Mouse (Mus musculus): ENCODE measurements around the gene AL732309.1. TPM values are rescaled to one million over a fixed set of nuclear protein-coding genes. Genes with fewer than 3 reads are reported as not detected.
A peak's percentile ranks its signal among the peaks of the same experiment; 100 is the strongest.

The AL732309.1 gene
- polyA plus RNA-seq, 1 experiment, result not detected

GRCm38 (mm10) chr2:25252331-25252730, 5.7 kb upstream of the AL732309.1 start:
- H3K9ac ChIP-seq (ENCODE audit: low read depth, poor library complexity, severe bottlenecking), result no peak overlapping the region
- peaks cover 19% of the 10 kb centered on the region for H3K36me3 ChIP-seq (ENCODE audit: control insufficient read depth, insufficient read depth, low read length, poor library complexity, severe bottlenecking)
- no peaks in the 10 kb centered on the region for H3K27me3 ChIP-seq (ENCODE audit: control insufficient read depth, insufficient read depth, low read length, poor library complexity, severe bottlenecking)
- no peaks in the 10 kb centered on the region for H3K4me1 ChIP-seq (ENCODE audit: control insufficient read depth, insufficient read depth, low read length)
- TF ChIP-seq CTCF (IDR thresholded peaks at IDR 0.05; ENCODE audit: low read depth, low read length), result peak; percentile 52
- no peak for TF ChIP-seq EP300 (IDR thresholded peaks at IDR 0.05; ENCODE audit: insufficient read depth, low read depth, low read length)
- H3K4me3 ChIP-seq (ENCODE audit: low read depth, low read length), result no peak overlapping the region
- no peaks in the 10 kb centered on the region for H3K9me3 ChIP-seq (replicated peaks; ENCODE audit: control insufficient read depth, insufficient read depth, low read length, poor library complexity, severe bottlenecking)
- no peak overlapping the region for H3K27ac ChIP-seq (ENCODE audit: insufficient read depth, low read length)

GRCm38 (mm10) chr2:25244144-25244543, 2.5 kb downstream of the AL732309.1 start:
- H3K27me3 ChIP-seq (ENCODE audit: control insufficient read depth, insufficient read depth, low read length, poor library complexity, severe bottlenecking), result no peaks in the 10 kb centered on the region
- TF ChIP-seq EP300 (IDR thresholded peaks at IDR 0.05; ENCODE audit: insufficient read depth, low read depth, low read length) (no peak), POLR2A (IDR thresholded peaks at IDR 0.05; ENCODE audit: insufficient read depth, low read length) (no peak), CTCF (IDR thresholded peaks at IDR 0.05; ENCODE audit: low read depth, low read length) (no peak)

GRCm38 (mm10) chr2:25243342-25243741, 3.3 kb downstream of the AL732309.1 start:
- TF ChIP-seq POLR2A (IDR thresholded peaks at IDR 0.05; ENCODE audit: insufficient read depth, low read length), result no peak
- peaks cover 4% of the 10 kb centered on the region for H3K4me1 ChIP-seq (ENCODE audit: control insufficient read depth, insufficient read depth, low read length)
- 0 out of 2 replicates have a peak, but pooled peaks cover 5% of the 10 kb centered on the region for H3K36me3 ChIP-seq (ENCODE audit: control insufficient read depth, insufficient read depth, low read length, poor library complexity, severe bottlenecking)
- H3K9ac ChIP-seq (ENCODE audit: low read depth, poor library complexity, severe bottlenecking), result no peak overlapping the region
- no peak overlapping the region for H3K27ac ChIP-seq (ENCODE audit: insufficient read depth, low read length)
- H3K27me3 ChIP-seq (ENCODE audit: control insufficient read depth, insufficient read depth, low read length, poor library complexity, severe bottlenecking), result no peaks in the 10 kb centered on the region
- no peaks in the 10 kb centered on the region for H3K9me3 ChIP-seq (replicated peaks; ENCODE audit: control insufficient read depth, insufficient read depth, low read length, poor library complexity, severe bottlenecking)
- H3K4me3 ChIP-seq (ENCODE audit: low read depth, low read length), result no peak overlapping the region

More at GRCm38 (mm10) chr2:25244144-25244543, 2.5 kb downstream of the AL732309.1 start:
- Histone ChIP-seq H3K9ac (ENCODE audit: low read depth, poor library complexity, severe bottlenecking) (no peak overlapping the region), H3K4me3 (ENCODE audit: low read depth, low read length) (no peak overlapping the region), H3K36me3 (ENCODE audit: control insufficient read depth, insufficient read depth, low read length, poor library complexity, severe bottlenecking) (0 out of 2 replicates have a peak, but pooled peaks cover 5% of the 10 kb centered on the region), H3K9me3 (replicated peaks; ENCODE audit: control insufficient read depth, insufficient read depth, low read length, poor library complexity, severe bottlenecking) (no peaks in the 10 kb centered on the region), H3K27ac (ENCODE audit: insufficient read depth, low read length) (no peak overlapping the region), H3K4me1 (ENCODE audit: control insufficient read depth, insufficient read depth, low read length) (peaks cover 4% of the 10 kb centered on the region)

GRCm38 (mm10) chr2:25242101-25242506, 4.6 kb downstream of the AL732309.1 start, which contains the start of the genes Rnf208 and Cysrt1:
Rnf208 (plus strand) TSS chr2:25242255.
Cysrt1 (minus strand) TSS chr2:25242452.
- TF ChIP-seq CTCF (IDR thresholded peaks at IDR 0.05; ENCODE audit: low read depth, low read length) (no peak), POLR2A (IDR thresholded peaks at IDR 0.05; ENCODE audit: insufficient read depth, low read length) (no peak), EP300 (IDR thresholded peaks at IDR 0.05; ENCODE audit: insufficient read depth, low read depth, low read length) (no peak)
- no peaks in the 10 kb centered on the region for H3K9me3 ChIP-seq (replicated peaks; ENCODE audit: control insufficient read depth, insufficient read depth, low read length, poor library complexity, severe bottlenecking)
- H3K27me3 ChIP-seq (ENCODE audit: control insufficient read depth, insufficient read depth, low read length, poor library complexity, severe bottlenecking), result no peaks in the 10 kb centered on the region
- no peaks in the 10 kb centered on the region for H3K36me3 ChIP-seq (ENCODE audit: control insufficient read depth, insufficient read depth, low read length, poor library complexity, severe bottlenecking)
- peak within 1 kb of the TSS; percentile 71 for H3K4me3 ChIP-seq (ENCODE audit: low read depth, low read length)
- peak within 1 kb of the TSS; percentile 81 for H3K9ac ChIP-seq (ENCODE audit: low read depth, poor library complexity, severe bottlenecking)
- peak within 1 kb of the TSS; percentile 14 for H3K27ac ChIP-seq (ENCODE audit: insufficient read depth, low read length)
- peaks cover 11% of the 10 kb centered on the region for H3K4me1 ChIP-seq (ENCODE audit: control insufficient read depth, insufficient read depth, low read length)

GRCm38 (mm10) chr2:25241438-25241775, 5.3 kb downstream of the AL732309.1 start:
- no peaks in the 10 kb centered on the region for H3K27me3 ChIP-seq (ENCODE audit: control insufficient read depth, insufficient read depth, low read length, poor library complexity, severe bottlenecking)

GRCm38 (mm10) chr2:25240723-25241437, 5.8 kb downstream of the AL732309.1 start:
- TF ChIP-seq CTCF (IDR thresholded peaks at IDR 0.05; ENCODE audit: low read depth, low read length) (no peak), EP300 (IDR thresholded peaks at IDR 0.05; ENCODE audit: insufficient read depth, low read depth, low read length) (0 out of 2 replicates have a peak, but pooled peaks have one; percentile 45), POLR2A (IDR thresholded peaks at IDR 0.05; ENCODE audit: insufficient read depth, low read length) (peak; percentile 38)
- no peaks in the 10 kb centered on the region for H3K36me3 ChIP-seq (ENCODE audit: control insufficient read depth, insufficient read depth, low read length, poor library complexity, severe bottlenecking)

More at GRCm38 (mm10) chr2:25241438-25241775, 5.3 kb downstream of the AL732309.1 start:
- TF ChIP-seq CTCF (IDR thresholded peaks at IDR 0.05; ENCODE audit: low read depth, low read length) (no peak), EP300 (IDR thresholded peaks at IDR 0.05; ENCODE audit: insufficient read depth, low read depth, low read length) (no peak), POLR2A (IDR thresholded peaks at IDR 0.05; ENCODE audit: insufficient read depth, low read length) (no peak)
- Histone ChIP-seq H3K27ac (ENCODE audit: insufficient read depth, low read length) (peak overlapping the region; percentile 14; the same call in 1 of the 2 replicates), H3K9me3 (replicated peaks; ENCODE audit: control insufficient read depth, insufficient read depth, low read length, poor library complexity, severe bottlenecking) (no peaks in the 10 kb centered on the region), H3K36me3 (ENCODE audit: control insufficient read depth, insufficient read depth, low read length, poor library complexity, severe bottlenecking) (no peaks in the 10 kb centered on the region), H3K9ac (ENCODE audit: low read depth, poor library complexity, severe bottlenecking) (peak overlapping the region; percentile 81), H3K4me1 (ENCODE audit: control insufficient read depth, insufficient read depth, low read length) (peaks cover 14% of the 10 kb centered on the region), H3K4me3 (ENCODE audit: low read depth, low read length) (peak overlapping the region; percentile 71)

More at GRCm38 (mm10) chr2:25240723-25241437, 5.8 kb downstream of the AL732309.1 start:
- Histone ChIP-seq H3K9me3 (replicated peaks; ENCODE audit: control insufficient read depth, insufficient read depth, low read length, poor library complexity, severe bottlenecking) (no peaks in the 10 kb centered on the region), H3K4me3 (ENCODE audit: low read depth, low read length) (peak overlapping the region; percentile 71), H3K9ac (ENCODE audit: low read depth, poor library complexity, severe bottlenecking) (no peak overlapping the region), H3K27me3 (ENCODE audit: control insufficient read depth, insufficient read depth, low read length, poor library complexity, severe bottlenecking) (no peaks in the 10 kb centered on the region), H3K4me1 (ENCODE audit: control insufficient read depth, insufficient read depth, low read length) (peaks cover 19% of the 10 kb centered on the region), H3K27ac (ENCODE audit: insufficient read depth, low read length) (peak overlapping the region; percentile 73)
